Mouse (Mus musculus) CD4-positive, CD25-positive, alpha-beta regulatory T cell, adult 4 months (primary cell): ENCODE results near the gene Pbdc1. TPM values are rescaled to one million over a fixed set of nuclear protein-coding genes. Genes with fewer than 3 reads are reported as not detected.
"Not testable (repeated sequence)": the region's sequence is repeated elsewhere in the genome, so short reads cannot be mapped to it uniquely, and the experiment has no call there.

Experiments used
- ATAC-seq: one replicate; pipeline ENCODE4 v1.8.0; 2017
- polyA plus RNA-seq, 2 experiments: library from polyadenylated mRNA; unstranded; fragments of 100-300 nt; shearing (Covaris generic); gene quantifications; one replicate each; pipeline ENCODE4 v1.2.1; 2017

Pbdc1 gene
- 10 to 100 TPM; 30.6 to 38.5 TPM for polyA plus RNA-seq

DNA sequence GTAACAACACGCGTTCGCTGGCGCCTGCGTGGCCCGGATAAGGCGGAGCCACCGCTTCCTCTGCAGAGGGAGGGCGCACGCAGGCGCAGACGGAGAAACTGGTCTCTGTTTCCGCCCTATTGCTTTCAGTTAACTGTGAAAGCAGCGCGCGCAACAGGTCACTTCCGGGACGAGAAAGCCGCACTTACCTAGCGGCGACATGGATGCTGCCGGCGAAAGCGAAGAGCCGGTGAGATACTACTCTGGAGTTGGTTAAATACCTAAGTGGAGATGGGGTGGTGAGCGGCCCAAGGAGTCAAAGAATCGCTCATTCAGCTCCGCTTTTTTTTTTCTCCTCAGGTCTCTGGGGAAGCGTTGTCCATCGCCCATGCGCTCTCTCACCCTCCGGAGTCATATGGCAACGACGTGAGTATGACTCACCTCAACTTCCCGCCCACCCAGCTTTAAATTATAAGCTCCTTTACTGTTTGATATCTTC, at the start of gene Pbdc1:
Gene Pbdc1 (plus strand): TSS at position 142 of the 478 bp plus-strand sequence.
- peak; percentile 97 for ATAC-seq

DNA sequence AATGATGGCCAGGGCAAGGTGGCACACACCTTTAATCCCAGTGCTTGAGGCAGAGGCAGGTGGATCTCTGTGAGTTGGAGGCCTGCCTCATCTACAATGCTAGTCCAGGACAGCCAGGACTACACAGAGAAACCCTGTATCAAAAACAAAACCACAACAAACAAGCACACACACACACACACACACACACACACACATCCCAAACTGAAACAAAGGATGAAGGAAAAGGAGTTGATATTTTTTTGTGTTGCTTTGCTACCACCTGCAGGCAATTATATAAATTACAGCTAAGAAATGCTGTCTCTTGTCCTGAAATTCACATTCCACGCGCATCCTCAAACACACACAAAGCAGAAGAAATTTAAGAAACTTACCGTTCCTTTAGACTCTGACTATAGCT, 41.9 kb upstream of the Pbdc1 start:
- no peak for ATAC-seq

DNA sequence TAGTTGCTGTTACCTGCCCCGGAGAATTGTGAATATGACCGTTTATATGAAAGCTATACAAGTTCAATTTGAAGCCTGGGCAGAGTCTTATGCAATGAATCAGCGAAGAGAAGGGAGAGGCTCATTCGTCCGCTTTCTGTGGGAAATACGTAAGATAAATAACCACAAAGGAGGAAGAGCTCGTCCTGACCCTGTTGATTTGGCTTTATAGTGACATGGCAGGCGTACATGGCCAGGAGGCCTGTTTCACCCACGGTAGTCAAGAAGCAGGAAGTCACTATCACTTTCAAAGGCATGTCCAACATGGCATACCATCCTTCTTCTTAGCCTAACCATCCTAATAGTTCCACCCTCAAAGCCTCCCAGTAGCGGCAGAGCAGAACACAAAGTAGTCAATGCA, 15.3 kb upstream of the Pbdc1 start:
- no peak for ATAC-seq

DNA sequence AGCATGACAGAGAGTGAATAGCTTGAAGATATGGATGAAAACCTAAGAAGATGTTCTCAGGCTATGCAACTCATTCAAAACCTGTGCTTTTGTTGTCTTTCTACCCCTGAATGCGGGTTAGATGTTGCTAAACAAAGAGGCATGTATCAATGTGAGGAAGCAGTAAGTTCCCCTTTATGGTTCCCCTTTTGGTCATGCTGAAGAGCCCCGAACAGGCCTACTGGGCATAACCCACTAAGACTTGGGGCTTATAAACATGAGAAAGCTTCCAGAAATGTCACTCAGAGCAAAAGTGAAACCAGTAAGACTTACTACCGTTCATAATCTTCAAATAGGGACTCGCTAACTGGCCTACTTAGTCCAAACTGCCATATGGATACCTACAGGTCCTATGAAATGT, 14.8 kb upstream of the Pbdc1 start:
- ATAC-seq: no peak

DNA sequence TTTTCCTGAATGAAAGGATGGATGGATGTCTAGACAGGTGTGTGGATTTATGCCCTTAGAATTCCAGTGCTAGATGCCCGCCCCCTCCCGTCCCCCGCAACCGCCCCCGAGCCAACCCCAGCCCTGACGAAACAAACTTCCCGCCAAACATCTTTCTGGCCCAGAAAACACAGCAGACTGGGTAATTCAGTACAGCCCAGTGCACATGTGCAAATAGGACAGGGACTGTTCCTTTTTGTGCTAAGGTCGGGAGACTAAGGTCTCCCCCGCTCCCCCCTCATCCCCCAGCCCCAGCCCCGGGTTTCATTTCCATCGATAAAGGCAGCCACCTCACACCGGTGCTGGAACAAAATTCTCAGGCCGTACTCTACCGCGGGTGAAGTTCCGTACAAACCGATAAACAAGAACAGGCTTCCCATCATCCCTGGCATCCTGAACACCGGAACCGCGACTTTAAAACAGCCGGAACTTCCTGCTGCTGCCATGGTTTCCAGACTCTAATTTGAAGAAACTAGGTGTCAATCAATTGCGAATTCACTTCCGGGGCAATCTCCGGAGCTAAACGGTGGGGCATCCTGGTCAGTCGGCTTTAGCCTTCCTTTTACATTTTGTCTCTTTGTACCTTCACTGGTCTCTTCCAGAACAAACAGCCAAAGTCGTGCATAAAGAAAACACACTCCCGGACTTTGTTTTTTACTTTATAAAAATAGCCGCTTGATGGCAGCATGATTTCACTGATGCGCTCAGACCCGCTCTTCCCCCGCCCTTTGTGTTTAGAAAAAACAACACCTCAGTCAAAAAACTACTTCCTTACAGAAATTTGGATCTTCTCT, 9.7 kb upstream of the Pbdc1 start:
- peak; percentile 94 for ATAC-seq

DNA sequence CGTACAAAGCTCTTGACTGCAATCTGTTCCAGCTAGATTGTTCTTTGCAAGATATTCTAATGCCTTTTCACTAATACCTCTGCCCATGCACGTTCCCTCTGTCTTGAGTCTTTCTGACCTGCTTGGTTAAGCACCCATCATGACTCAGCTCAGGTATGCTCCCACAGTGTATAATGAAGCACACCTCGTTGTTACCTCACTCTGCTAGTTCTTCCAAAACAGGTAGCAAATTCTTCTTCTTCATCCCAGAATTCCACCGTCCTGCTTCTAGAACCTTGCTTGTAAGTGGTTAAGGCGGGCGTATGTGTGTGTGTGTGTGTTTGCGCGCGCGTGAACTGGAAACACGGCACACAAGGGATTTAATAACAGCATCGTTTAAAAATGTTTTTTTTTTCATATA, 405 bp upstream of the Pbdc1 start:
- peak; percentile 9 for ATAC-seq

DNA sequence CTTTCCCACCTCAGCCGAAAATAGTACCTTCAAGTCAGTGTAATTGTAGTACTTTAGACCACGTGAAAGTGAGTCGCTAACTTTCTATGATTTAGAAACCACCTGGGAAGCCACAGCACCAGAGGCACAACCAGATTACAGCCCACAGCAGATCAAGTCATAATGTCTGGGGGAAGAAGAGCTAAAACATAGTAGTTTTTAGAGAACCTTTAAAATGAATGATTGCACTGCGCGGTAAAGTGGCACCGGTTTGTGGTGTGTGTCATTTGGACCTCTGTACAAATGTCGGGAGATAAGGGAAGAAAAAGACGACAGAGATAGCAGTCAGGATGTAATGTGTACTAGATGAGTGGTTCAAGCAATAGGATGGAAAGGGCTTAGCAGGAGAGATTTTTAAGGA, 540 bp downstream of the Pbdc1 start:
- no peak for ATAC-seq

DNA sequence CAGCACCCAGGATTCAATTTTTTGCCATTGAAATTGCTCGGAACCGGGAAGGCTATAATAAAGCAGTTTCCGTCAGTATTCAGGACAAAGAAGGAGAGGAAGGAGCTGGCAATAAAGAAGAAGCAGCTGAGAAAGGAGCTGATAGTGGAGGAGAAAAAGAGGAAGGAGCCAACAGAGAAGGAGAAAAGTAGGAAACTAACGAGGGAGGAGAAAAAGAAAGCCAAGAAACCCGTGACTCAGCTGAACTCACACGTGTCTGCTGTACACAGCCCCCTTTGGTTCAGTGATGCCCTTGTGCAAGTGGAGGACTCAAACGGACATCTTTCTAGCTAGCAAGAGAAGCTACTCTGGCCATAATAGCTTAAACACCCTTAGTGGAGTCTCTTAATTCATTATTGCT, 3.5 kb downstream of the Pbdc1 start:
- ATAC-seq: not testable (repeated sequence)

DNA sequence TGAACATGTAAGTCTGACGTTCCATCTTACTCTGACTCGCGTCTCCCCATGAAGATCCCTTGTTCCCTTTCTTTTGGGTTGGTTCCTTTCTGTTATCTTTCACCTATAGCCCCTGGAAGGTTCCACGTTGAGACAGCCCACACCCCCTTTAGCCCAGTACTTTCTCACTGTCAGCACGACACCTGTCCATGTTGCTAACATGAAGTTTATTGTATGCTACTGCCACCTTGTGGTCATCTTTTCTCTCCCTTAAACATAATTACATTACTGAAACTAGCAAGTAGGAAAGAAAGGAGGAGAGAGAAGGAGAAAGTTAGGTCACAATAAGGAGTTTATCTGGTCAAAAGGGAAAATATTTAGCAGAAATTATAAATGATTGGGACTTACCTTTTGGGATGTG, 24.6 kb downstream of the Pbdc1 start:
- peak; percentile 56 for ATAC-seq

DNA sequence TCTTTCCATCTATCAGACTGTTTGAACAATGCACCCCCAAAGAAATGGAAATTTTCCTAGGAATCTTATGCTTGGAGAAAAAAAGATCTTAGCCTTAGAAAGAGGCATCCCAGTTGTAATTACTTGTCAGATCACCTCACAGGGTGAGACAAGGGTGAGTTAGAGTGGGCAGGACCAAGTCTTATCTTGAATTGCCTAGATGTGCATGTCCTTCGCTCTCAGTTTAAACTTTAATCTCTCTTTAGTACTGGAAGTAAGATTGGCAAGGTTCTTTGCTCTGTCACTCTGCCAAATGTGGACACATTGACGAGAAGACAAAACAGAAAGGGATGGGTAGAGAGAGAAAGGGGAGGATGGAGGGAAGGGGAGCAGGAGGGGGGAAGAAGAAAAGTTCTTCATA, 35.4 kb downstream of the Pbdc1 start:
- no peak for ATAC-seq

DNA sequence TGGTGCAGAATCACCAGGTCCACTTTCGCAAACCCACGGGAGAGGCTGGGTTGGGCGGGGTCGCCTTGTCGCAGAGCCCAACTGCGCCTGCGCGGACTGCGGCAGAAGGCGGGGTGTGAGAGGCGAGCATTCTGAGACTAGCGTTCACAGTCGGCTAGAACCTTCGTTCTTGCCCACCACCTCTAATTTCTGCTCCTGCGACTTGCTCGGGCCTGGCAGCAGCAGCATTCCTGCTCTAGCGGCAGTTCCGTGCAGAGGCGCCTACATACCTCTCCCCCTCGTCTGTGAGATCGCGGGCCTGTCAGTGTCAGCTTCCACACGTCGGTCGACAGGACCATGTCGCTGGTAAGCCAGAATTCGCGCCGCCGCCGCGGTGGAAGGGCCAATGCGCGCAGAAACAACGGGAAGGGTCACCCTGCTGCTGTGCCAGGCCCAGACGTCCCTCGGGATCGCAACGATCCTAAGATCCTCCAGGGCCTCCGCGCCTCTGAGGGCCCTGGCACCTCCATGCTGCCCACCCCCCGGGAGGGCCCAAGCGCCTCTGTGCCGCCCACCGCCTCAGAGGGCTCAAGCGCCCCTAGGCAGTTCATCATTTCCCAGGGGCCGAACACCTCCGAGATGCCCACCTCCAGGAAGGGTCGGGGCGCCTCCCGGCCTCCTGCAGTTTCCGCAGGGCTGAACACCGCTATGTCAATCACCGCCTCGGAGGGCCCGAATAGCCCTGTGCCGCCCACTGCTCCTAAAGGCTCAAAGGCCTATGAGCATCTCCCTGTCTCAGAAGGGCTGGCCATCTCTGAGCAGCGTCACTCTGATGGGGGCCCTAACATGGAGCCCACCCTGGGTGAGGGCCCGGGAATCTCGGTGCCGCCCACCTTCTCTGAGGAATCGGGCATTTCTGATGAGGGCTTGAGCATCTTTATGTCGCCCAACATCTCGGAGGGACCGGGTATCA, 41.0 kb downstream of the Pbdc1 start, which contains the start of gene Magee1:
Gene Magee1 (plus strand): TSS at position 104 of the 952 bp plus-strand sequence.
- ATAC-seq: peak; percentile 73

DNA sequence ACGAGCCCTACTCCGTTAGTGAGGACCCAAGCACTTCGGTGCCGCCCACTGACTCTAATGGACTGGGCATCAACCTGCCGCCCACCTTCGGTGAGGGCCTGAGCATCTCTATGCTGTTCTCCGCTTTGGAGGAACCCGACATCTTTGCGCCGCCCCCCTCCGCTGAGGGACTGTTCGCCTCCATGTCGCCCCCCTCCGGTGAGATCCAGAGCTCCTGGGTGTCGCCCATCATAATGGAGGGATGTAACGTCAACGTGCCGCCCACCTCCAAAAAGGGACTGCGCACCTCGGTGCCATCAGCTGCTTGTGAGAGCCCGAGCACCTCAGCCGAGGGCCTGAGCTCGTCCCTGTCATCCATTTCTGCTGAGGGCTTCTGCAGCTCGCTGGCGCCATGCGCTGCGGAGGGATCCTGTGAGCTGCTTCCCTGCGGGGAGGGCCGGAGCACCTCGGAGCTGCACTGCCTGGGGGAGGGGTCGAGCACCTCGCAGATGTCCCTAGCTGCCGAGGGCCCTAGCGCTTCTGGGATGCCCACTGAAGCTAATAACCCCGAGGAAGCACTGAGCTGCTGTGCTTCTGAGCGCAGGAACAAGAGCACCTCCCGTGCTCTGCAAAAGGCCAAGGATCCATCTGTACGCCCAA, 41.8 kb downstream of the Pbdc1 start:
- peak; percentile 82 for ATAC-seq

DNA sequence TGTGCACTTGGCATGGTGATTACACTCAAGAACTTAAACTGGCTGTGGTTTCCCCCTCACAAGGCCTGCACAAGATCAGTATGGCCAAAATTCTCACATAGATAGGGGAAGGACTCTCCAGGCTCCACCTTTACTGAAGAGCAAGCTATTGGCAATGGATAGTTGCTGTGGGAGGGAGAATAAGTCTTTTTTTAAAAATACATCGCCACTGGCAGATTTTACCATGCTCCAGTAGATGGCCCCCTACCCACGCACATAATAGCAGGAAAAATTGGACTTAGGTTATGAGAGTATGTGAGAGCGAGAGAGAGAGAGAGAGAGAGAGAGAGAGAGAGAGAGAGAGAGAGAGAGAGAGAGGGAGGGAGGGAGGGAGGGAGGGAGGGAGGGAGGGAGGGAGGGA, 45.3 kb downstream of the Pbdc1 start:
- no peak for ATAC-seq

DNA sequence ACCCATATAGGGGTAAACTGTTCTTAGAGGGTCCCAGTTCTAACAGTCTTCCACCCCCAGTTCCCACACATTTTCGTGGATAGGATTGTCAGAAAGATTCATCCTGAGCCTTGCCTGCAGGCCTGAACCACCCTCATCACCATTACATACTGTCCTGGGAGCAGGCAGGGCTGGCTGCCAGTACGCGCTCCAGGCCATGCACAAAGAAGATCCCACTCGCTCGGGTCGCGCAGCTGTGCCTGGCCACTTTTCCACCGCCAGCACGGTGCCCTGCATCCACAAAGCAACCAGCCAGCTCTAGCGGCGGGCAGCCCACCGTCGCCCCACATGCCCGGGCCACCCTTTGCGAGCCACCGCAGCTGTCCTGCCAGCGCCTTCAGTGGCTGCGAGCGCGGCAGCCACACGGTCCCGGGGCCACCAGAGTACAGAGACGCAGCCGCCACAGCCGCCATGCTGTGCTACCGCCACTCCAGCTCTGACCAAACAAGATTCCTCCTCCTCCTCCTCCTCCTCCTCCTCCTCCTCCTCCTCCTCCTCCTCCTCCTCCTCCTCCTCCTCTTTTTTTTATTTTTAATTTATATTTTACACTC, 72.4 kb downstream of the Pbdc1 start:
- ATAC-seq: no peak

DNA sequence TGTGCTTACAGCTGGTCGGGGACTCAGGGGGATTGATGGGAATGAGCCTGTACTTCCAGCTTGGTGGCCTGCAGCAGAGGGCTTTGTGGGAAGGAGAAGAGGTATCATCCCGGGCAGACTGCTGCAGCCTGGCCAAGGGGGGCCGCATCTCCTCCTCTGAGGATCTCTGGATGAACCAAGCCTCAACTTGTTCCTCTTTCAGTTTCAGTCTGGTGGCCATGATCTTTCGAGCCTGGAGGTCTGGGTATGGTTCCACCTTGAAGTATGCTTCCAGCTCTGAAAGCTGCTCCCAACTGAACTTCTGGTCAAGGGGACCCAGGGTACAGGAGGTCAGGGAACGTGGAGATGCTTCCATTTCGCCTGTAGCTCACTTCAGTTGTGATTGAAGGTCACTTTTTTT, 85.5 kb downstream of the Pbdc1 start:
- not testable (repeated sequence) for ATAC-seq

Other genes with a start within 250 kb of the Pbdc1 start
- gene Magee2, start 222.5 kb upstream of the Pbdc1 start, polyA plus RNA-seq: under 1 TPM in 1 of 2 experiments, not detected in 1; 0.55 TPM
- gene Magee1, start 40.6 kb downstream of the Pbdc1 start, polyA plus RNA-seq: 1 to 10 TPM; 2.6 to 3.4 TPM